Mouse (Mus musculus): ENCODE measurements around the gene Cdk7. TPM values are rescaled to one million over a fixed set of nuclear protein-coding genes. Genes with fewer than 3 reads are reported as not detected.
A peak's percentile ranks its signal among the peaks of the same experiment; 100 is the strongest.
"Not testable (repeated sequence)": the region's sequence is repeated elsewhere in the genome, so short reads cannot be mapped to it uniquely, and the experiment has no call there.

Cdk7 gene
- polyA plus RNA-seq, 1 experiment from 2014 or later, result 107 TPM

DNA sequence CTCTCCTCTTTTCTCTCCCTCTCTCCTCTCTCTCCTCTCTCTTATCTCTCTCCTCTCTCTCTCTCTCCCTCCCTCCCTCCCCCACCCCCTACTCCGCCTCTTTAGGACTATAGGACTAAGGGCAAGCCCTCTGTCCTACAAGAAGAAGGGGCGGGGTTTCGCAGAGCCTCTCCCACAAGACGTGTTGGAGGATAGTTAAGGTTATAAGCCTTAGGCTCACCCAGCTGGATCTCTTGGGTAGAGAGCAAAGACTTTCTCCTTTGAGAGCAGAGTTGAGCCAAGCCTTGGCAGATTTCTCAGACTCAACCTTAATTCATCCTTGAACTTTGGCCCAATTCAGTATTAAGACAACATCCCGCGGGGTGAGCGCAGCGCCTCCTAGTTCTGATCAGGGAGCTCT, 17.9 kb upstream of the Cdk7 start:
- no peaks in the 10 kb centered on the region for H3K27me3 ChIP-seq
- no peak overlapping the region for H3K27ac ChIP-seq
- peaks cover 4% of the 10 kb centered on the region for H3K4me1 ChIP-seq (replicated peaks)
- H3K9me3 ChIP-seq, result no peaks in the 10 kb centered on the region
- H3K36me3 ChIP-seq, result no peaks in the 10 kb centered on the region
- no peak for ATAC-seq (ENCODE audit: insufficient number of reproducible peaks, insufficient read depth, low FRiP score, low TSS enrichment, low read depth)
- H3K4me2 ChIP-seq, result no peak overlapping the region
- H3K4me3 ChIP-seq (replicated peaks), result no peak overlapping the region
- 51% methylated on average over 8 of the region's 8 CpGs for WGBS
- H3K9ac ChIP-seq (replicated peaks), result no peak overlapping the region

DNA sequence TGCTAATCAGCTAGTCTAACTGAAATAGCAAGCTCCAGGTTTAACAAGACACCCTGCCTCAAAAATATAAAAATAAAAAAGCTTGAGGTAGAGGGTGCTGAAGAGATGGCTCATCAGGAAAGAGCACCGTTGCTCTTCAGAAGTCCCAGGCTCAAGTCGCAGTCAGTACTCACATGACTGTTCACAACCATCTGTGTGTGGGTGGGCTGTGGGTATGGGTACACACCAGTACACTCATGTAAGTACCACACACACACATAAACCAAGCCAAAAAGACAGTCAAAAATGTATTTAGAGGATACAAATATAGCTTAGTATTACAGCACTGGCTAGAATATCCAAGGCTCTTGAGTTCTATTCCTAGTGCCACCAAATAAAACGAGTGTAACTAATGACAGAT, 15.4 kb upstream of the Cdk7 start:
- 83% methylated on average over 3 of the region's 3 CpGs for WGBS
- ATAC-seq (ENCODE audit: insufficient number of reproducible peaks, insufficient read depth, low FRiP score, low TSS enrichment, low read depth), result no peak

DNA sequence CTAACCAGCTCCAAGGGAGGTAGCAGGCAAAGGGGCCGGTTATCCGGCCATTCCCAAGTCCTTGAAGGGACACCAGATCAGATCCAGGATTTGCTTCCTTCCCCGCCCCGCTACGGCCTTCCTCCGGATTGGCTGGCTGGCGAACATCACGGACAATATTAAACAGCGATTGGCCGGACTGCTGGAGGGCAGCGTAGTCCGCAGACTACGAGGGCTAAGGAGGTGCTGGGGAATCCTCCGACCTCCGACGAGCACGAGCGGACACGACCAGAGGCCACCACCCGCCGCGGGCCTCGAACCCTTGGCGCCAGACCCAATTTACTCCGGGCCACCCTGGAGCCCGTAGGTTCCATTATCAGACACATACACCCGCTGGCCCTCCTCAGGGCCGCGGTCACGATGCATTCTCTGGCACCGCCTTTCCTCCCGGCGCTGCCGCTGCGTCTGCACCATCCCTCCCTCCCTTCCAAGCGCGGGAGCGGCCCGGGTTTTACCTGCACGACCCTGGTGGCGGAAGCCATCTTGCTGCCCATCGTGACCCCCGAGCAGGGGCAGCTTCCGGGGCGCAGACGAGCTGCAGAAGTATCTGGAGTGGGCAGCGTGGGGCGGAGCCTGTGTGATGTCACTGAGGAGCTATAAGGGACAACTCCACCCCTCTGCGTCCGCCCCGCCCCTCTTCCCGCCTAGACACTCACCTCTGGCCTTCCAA, 13.5 kb upstream of the Cdk7 start, which contains the start of gene Mrps36:
Mrps36 (minus strand) TSS at position 624 of the 709 bp plus-strand sequence.
- ATAC-seq (ENCODE audit: insufficient number of reproducible peaks, insufficient read depth, low FRiP score, low TSS enrichment, low read depth), result peak; percentile 95
- Histone ChIP-seq H3K4me3 (replicated peaks) (peak within 1 kb of the TSS; percentile 66), H3K27me3 (no peaks in the 10 kb centered on the region), H3K27ac (peak within 1 kb of the TSS; percentile 91), H3K9ac (replicated peaks) (peak within 1 kb of the TSS; percentile 73), H3K4me2 (peak within 1 kb of the TSS; percentile 66), H3K4me1 (replicated peaks) (peaks cover 4% of the 10 kb centered on the region), H3K9me3 (no peaks in the 10 kb centered on the region), H3K36me3 (peaks cover 5% of the 10 kb centered on the region; the same call in 1 of the 2 replicates)
- WGBS, result under 1% methylated on average over 52 of the region's 52 CpGs

More for the DNA sequence above, 15.4 kb upstream of the Cdk7 start:
- H3K9me3 ChIP-seq, result no peaks in the 10 kb centered on the region
- H3K9ac ChIP-seq (replicated peaks), result no peak overlapping the region
- H3K4me2 ChIP-seq, result no peak overlapping the region
- no peaks in the 10 kb centered on the region for H3K36me3 ChIP-seq
- H3K27ac ChIP-seq, result no peak overlapping the region
- no peak overlapping the region for H3K4me3 ChIP-seq (replicated peaks)
- H3K27me3 ChIP-seq, result no peaks in the 10 kb centered on the region
- peaks cover 4% of the 10 kb centered on the region for H3K4me1 ChIP-seq (replicated peaks)

DNA sequence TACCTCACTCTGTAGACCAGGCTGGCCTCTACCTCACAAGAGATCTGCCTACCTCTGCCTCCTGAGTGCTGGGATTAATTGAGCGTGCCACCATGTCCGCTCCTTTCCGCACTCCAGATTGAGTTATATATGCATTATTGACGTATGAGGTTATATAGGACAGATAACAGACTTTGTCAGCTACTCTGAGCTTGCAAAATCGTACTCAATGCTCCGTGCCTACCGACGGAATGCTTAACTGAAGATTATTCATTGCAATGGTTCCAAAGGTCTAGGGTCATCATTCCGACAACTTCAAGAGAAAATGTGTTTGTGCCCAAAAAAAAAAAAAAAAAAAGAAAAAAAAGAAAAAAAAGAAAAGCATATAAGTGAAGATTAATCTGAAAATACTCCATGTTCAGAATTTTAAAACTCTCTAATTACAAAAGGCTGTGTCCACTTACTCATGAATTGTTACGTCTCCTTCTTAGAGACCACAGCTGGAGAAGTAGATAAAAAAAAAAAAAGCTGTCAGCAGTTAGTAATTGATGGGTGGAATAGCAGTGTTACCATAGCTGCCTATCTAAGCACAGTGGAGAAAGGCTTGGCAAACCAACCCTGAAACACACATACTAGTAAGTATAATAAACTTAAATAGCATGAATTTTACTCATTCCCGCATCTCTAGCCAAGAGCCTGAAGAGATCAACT, 12.8 kb upstream of the Cdk7 start:
- WGBS, result 68% methylated on average over 11 of the region's 11 CpGs
- peaks cover 9% of the 10 kb centered on the region; the same call in 1 of the 2 replicates for H3K36me3 ChIP-seq

DNA sequence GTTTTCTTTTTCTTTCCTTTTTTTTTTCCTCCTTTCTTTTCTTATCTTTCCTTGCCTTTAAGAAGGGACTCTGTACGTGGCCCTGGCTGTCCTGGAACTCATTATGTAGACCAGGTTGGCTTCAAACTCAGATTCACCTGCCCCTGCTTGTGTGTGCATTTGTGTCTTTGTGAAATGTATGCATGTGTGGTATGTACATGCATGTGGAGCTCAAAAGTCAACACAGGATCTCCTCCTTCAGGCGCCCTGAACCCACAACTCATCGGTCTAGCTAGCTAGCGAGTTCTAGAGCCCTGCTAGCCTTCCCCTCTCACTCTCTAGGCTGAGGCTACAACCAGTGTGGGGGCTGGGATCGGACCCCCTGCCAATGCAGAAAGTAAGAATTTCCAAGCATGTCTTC, 12.1 kb upstream of the Cdk7 start:
- no peak overlapping the region for H3K9ac ChIP-seq (replicated peaks)
- no peak overlapping the region for H3K4me2 ChIP-seq
- no peak overlapping the region for H3K4me3 ChIP-seq (replicated peaks)
- no peak for ATAC-seq (ENCODE audit: insufficient number of reproducible peaks, insufficient read depth, low FRiP score, low TSS enrichment, low read depth)
- H3K27me3 ChIP-seq, result no peaks in the 10 kb centered on the region
- no peaks in the 10 kb centered on the region for H3K9me3 ChIP-seq
- no peak overlapping the region for H3K27ac ChIP-seq
- peaks cover 14% of the 10 kb centered on the region for H3K36me3 ChIP-seq
- WGBS, result 89% methylated on average over 5 of the region's 5 CpGs
- H3K4me1 ChIP-seq (replicated peaks), result peaks cover 4% of the 10 kb centered on the region

More for the DNA sequence above, 12.8 kb upstream of the Cdk7 start:
- ATAC-seq (ENCODE audit: insufficient number of reproducible peaks, insufficient read depth, low FRiP score, low TSS enrichment, low read depth), result peak; percentile 5; the same call in 1 of the 2 replicates
- Histone ChIP-seq H3K4me3 (replicated peaks) (peak overlapping the region; percentile 66), H3K4me1 (replicated peaks) (peaks cover 4% of the 10 kb centered on the region), H3K4me2 (peak overlapping the region; percentile 66), H3K27me3 (no peaks in the 10 kb centered on the region), H3K27ac (peak overlapping the region; percentile 91), H3K9me3 (no peaks in the 10 kb centered on the region), H3K9ac (replicated peaks) (peak overlapping the region; percentile 73; the same call in 1 of the 2 replicates)

DNA sequence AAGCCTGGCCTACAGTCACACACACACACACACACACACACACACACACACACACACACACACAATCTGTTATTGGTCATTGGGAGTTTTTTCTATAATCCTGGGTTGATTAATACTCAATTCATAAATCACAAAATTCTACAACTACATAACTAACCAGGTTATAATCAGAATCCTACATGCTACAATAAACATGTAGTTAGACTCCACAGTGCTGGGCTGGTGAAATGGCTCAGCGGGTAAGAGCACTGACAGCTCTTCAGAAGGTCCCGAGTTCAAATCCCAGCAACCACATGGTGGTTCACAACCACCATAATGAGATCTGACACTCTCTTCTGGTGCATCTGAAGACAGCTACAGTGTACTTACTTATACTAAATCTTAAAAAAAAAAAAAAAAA, 2.0 kb upstream of the Cdk7 start:
- ATAC-seq (ENCODE audit: insufficient number of reproducible peaks, insufficient read depth, low FRiP score, low TSS enrichment, low read depth), result no peak
- Histone ChIP-seq H3K27ac (no peak overlapping the region), H3K4me2 (no peak overlapping the region), H3K4me3 (replicated peaks) (no peak overlapping the region), H3K4me1 (replicated peaks) (peaks cover 10% of the 10 kb centered on the region), H3K36me3 (peaks cover 31% of the 10 kb centered on the region), H3K9me3 (no peaks in the 10 kb centered on the region), H3K9ac (replicated peaks) (0 out of 2 replicates have a peak overlapping the region, but pooled peaks have one; percentile 12), H3K27me3 (no peaks in the 10 kb centered on the region)
- WGBS, result 93% methylated on average over 2 of the region's 2 CpGs

DNA sequence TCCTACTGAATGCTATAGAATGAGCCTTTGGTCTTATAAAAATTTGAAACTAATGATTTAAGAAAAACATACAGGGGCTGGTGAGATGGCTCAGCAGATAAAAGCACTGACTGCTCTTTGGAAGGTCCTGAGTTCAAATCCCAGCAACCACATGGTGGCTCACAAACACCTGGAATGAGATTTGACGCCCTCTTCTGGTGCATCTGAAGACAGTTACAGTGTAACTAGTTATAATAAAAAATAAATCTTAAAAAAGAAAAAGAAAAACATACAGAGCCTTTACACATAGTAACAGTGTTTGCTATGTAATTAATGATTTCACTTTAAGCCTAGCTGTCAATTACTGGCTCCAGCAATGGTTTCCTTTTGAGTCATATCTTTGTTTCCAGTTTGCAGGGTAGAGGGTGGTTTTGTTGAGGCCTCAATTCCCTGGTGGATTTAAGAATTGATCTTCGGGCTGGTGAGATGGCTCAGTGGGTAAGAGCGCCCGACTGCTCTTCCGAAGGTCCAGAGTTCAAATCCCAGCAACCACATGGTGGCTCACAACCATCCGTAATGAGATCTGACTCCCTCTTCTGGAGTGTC, 815 bp upstream of the Cdk7 start:
- not testable (repeated sequence) for H3K27ac ChIP-seq; H3K4me1 ChIP-seq (replicated peaks); H3K9ac ChIP-seq (replicated peaks); H3K27me3 ChIP-seq; H3K4me3 ChIP-seq (replicated peaks); H3K9me3 ChIP-seq; ATAC-seq (ENCODE audit: insufficient number of reproducible peaks, insufficient read depth, low FRiP score, low TSS enrichment, low read depth)
- peaks cover 30% of the 10 kb centered on the region for H3K36me3 ChIP-seq
- H3K4me2 ChIP-seq, result peak overlapping the region; percentile 69
- WGBS, result 87% methylated on average over 6 of the region's 6 CpGs

DNA sequence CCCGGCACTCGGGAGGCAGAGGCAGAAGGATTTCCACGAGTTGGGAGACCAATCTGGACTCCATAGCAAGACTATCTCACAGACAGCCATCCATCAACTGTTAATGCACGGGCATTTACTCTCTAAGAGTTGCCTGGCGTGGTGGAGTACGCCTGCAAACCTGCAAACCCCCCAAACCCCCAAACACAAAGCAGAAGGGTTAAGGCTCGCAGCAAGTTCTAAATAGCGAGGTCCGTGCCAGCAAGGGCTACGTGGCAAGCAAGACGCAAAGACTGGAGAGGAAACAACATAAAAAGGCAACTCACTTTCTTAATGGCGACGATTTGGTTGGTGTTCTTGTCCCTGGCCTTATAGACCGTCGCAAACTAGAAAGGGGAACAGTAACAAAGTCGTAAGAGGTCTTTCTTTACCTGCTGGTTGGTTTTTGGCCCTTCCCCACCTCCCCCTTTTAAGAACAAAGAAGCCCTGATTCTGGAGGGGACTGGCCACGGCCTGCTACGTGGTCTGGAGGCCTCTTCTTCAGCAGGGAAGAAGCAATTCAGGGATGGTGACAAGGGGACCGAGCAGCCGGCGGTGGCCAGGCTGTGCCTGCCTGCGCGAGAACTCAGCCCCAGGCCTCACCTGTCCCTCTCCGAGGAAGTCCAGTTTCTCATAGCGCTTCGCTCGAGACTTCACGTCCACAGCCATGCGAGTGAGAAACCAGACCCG, 432 bp downstream of the Cdk7 start:
- peak overlapping the region; percentile 91 for H3K9ac ChIP-seq (replicated peaks)
- H3K4me3 ChIP-seq (replicated peaks), result peak overlapping the region; percentile 88
- peak overlapping the region; percentile 96 for H3K27ac ChIP-seq
- WGBS, result 2% methylated on average over 30 of the region's 30 CpGs
- peaks cover 30% of the 10 kb centered on the region for H3K36me3 ChIP-seq
- no peak; the same call in 1 of the 2 replicates for ATAC-seq (ENCODE audit: insufficient number of reproducible peaks, insufficient read depth, low FRiP score, low TSS enrichment, low read depth)
- H3K4me1 ChIP-seq (replicated peaks), result peaks cover 10% of the 10 kb centered on the region
- H3K27me3 ChIP-seq, result no peaks in the 10 kb centered on the region
- H3K4me2 ChIP-seq, result peak overlapping the region; percentile 69
- H3K9me3 ChIP-seq, result no peaks in the 10 kb centered on the region

DNA sequence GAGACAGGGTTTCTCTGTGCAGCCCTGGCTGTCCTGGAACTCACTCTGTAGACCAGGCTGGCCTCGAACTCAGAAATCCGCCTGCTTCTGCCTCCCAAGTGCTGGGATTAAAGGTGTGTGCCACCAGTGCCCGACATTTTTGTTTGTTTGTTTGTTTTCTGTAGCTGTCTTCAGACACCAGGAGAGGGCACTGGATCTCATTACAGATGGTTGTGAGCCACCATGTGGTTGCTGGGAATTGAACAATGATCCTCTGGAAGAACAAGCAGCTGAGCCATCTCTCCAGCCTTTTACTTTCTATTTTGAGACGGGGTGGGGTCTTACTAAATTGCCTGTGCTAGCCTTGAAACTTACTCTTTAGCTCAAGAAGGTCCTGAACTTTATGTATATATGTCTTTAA, 2.2 kb downstream of the Cdk7 start:
- WGBS, result 86% methylated on average over 4 of the region's 4 CpGs
- not testable (repeated sequence) for ATAC-seq (ENCODE audit: insufficient number of reproducible peaks, insufficient read depth, low FRiP score, low TSS enrichment, low read depth); H3K9ac ChIP-seq (replicated peaks); H3K4me3 ChIP-seq (replicated peaks); H3K9me3 ChIP-seq; H3K4me1 ChIP-seq (replicated peaks); H3K4me2 ChIP-seq; H3K27ac ChIP-seq; H3K27me3 ChIP-seq
- peaks cover 39% of the 10 kb centered on the region for H3K36me3 ChIP-seq

DNA sequence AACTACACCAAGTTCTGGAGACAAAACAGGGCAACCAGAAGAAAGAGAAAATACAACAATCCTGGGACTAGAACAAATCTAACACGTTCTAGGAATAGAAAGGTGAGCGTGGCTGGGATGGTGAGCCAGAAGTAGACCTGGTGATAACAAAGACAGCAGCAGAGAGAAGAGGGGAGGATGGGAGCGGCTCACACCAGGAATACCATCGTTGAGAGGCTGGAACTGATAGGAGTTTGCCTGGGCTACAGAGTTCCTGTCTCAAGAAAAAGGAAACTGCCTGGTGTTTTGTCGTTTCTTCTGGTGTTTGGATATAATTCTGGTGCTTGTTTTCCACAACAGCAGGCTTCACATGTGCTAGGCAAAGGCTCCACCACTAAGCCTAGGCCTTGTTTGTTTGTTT, 2.7 kb downstream of the Cdk7 start:
- Histone ChIP-seq H3K36me3 (peaks cover 43% of the 10 kb centered on the region), H3K4me2 (no peak overlapping the region), H3K9me3 (no peaks in the 10 kb centered on the region), H3K27me3 (no peaks in the 10 kb centered on the region), H3K27ac (no peak overlapping the region), H3K4me3 (replicated peaks) (no peak overlapping the region), H3K9ac (replicated peaks) (no peak overlapping the region), H3K4me1 (replicated peaks) (peaks cover 10% of the 10 kb centered on the region)
- no peak for ATAC-seq (ENCODE audit: insufficient number of reproducible peaks, insufficient read depth, low FRiP score, low TSS enrichment, low read depth)
- WGBS, result 94% methylated on average over 5 of the region's 5 CpGs

DNA sequence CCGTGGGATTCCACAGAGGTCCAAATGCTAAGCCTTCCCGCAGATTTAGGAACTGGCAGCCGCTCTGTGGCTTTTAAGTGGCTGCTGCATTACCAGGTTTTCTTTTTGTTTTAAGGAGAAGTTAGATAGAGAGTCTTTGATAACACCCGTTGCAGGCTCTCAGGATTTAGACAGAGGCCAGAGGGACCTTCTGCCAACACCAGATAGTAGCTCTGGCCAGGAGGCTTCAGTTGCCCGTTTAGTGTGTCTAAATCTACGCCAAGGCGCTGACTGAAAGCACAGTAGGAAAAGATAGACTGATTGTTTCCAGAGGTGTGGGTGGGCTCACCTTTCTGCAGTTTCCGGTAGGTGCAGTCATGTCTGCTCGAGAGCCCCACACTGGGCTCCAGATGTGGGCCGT, 5.5 kb downstream of the Cdk7 start:
- Histone ChIP-seq H3K27ac (no peak overlapping the region), H3K4me3 (replicated peaks) (no peak overlapping the region), H3K4me1 (replicated peaks) (peaks cover 10% of the 10 kb centered on the region), H3K9me3 (no peaks in the 10 kb centered on the region), H3K36me3 (peaks cover 69% of the 10 kb centered on the region), H3K27me3 (no peaks in the 10 kb centered on the region), H3K9ac (replicated peaks) (no peak overlapping the region), H3K4me2 (no peak overlapping the region)
- WGBS, result 89% methylated on average over 10 of the region's 10 CpGs
- no peak for ATAC-seq (ENCODE audit: insufficient number of reproducible peaks, insufficient read depth, low FRiP score, low TSS enrichment, low read depth)

Data from limb, embryonic 12.5 days (tissue).